Mouse (Mus musculus): ENCODE data around the gene Eef1g.
"Not testable (repeated sequence)": the region's sequence is repeated elsewhere in the genome, so short reads cannot be mapped to it uniquely, and the experiment has no call there.

Gene Eef1g

GRCm38 (mm10) chr19:8983150-8983650, 16.4 kb downstream of the Eef1g start:
- CTCF ChIA-PET, result no interaction called here

GRCm38 (mm10) chr19:8984255-8984868, 17.5 kb downstream of the Eef1g start:
- CTCF ChIA-PET, result interaction anchor here (0.6 to 0.7 kb wide), 4 partner anchors 56 to 293 kb away, joined by 3 to 5 read pairs (median 4); partner anchors contain the start of gene Tmem179b

GRCm38 (mm10) chr19:8985891-8986290, 19.1 kb downstream of the Eef1g start:
- CTCF ChIA-PET, result no interaction called here

- CTCF ChIA-PET, result no interaction called here
Observed at GRCm38 (mm10) chr19:8987816-8988215, 21.0 kb downstream of the Eef1g start.

- CTCF ChIA-PET, result interaction anchor here (1.2 kb wide), 1 partner anchor 15 kb away, joined by 4 read pairs; no protein-coding TSS in a partner anchor
Observed at GRCm38 (mm10) chr19:8988346-8989065, 21.7 kb downstream of the Eef1g start.

GRCm38 (mm10) chr19:8989066-8989566, 22.3 kb downstream of the Eef1g start, which contains the start of gene Ahnak:
Gene Ahnak (plus strand): TSS chr19:8989284.
- CTCF ChIA-PET, result interaction anchor here (1.2 kb wide), 1 partner anchor 15 kb away, joined by 4 read pairs; no protein-coding TSS in a partner anchor

GRCm38 (mm10) chr19:8989567-8990431, 23.0 kb downstream of the Eef1g start:
- CTCF ChIA-PET, result interaction anchor here (0.6 to 1.2 kb wide), 2 partner anchors 14 to 94 kb away, joined by 3 to 4 read pairs; no protein-coding TSS in a partner anchor

GRCm38 (mm10) chr19:8990432-8991102, 23.7 kb downstream of the Eef1g start:
- CTCF ChIA-PET, result interaction anchor here (0.7 to 0.9 kb wide), 2 partner anchors 47 to 60 kb away, joined by 3 read pairs; no protein-coding TSS in a partner anchor

GRCm38 (mm10) chr19:8991245-8991870, 24.5 kb downstream of the Eef1g start:
- CTCF ChIA-PET, result interaction anchor here (0.8 to 1.1 kb wide), 3 partner anchors 46 to 84 kb away, joined by 3 to 5 read pairs (median 3); no protein-coding TSS in a partner anchor

GRCm38 (mm10) chr19:8991871-8992735, 25.3 kb downstream of the Eef1g start:
- CTCF ChIA-PET, result interaction anchor here (0.8 to 1.9 kb wide), 8 partner anchors 16 to 90 kb away, joined by 3 to 9 read pairs (median 4); no protein-coding TSS in a partner anchor

- CTCF ChIA-PET, result interaction anchor here (0.5 to 1.9 kb wide), 9 partner anchors 16 to 106 kb away, joined by 3 to 9 read pairs (median 5); no protein-coding TSS in a partner anchor
Observed at GRCm38 (mm10) chr19:8992769-8993624, 26.2 kb downstream of the Eef1g start.

- CTCF ChIA-PET, result interaction anchor here (0.5 to 1.9 kb wide), 6 partner anchors 17 to 105 kb away, joined by 3 to 9 read pairs (median 6); no protein-coding TSS in a partner anchor
Observed at GRCm38 (mm10) chr19:8993625-8993912, 26.7 kb downstream of the Eef1g start.

GRCm38 (mm10) chr19:8994813-8995607, 28.2 kb downstream of the Eef1g start:
- CTCF ChIA-PET, result no interaction called here

- CTCF ChIA-PET, result no interaction called here
Observed at GRCm38 (mm10) chr19:8996601-8997000, 29.8 kb downstream of the Eef1g start.

GRCm38 (mm10) chr19:8997546-8997945, 30.7 kb downstream of the Eef1g start:
- CTCF ChIA-PET, result no interaction called here

GRCm38 (mm10) chr19:8998546-8998945, 31.7 kb downstream of the Eef1g start:
- CTCF ChIA-PET, result no interaction called here

GRCm38 (mm10) chr19:8999223-8999622, 32.4 kb downstream of the Eef1g start:
- CTCF ChIA-PET, result no interaction called here

- CTCF ChIA-PET, result not testable (repeated sequence)
Observed at GRCm38 (mm10) chr19:9006915-9007314, 40.1 kb downstream of the Eef1g start.

All from spleen, embryonic (tissue).